Mouse (Mus musculus) hindbrain, embryonic 10.5 days (tissue): ENCODE results near the gene Pgbd5. TPM values are rescaled to one million over a fixed set of nuclear protein-coding genes. Genes with fewer than 3 reads are reported as not detected.

Experiments used
- DNase-seq: peaks from one replicate; pipeline ENCODE4 v3.0.0-alpha.2; 2017; ENCODE audit warnings: low spot score
- H3K27ac ChIP-seq: fragments of 300-500 bp; sonication (generic); 2 replicates; pipeline ENCODE4 v1.5.1; 2016; ENCODE audit warnings: mild to moderate bottlenecking, moderate library complexity
- H3K27me3 ChIP-seq: fragments of 300-500 bp; sonication (generic); 2 replicates; pipeline ENCODE4 v1.6.1; 2016; ENCODE audit warnings: mild to moderate bottlenecking; ENCODE audit not compliant: poor library complexity, insufficient read depth, severe bottlenecking
- H3K36me3 ChIP-seq: fragments of 300-500 bp; sonication (generic); 2 replicates; pipeline ENCODE4 v1.6.1; 2016; ENCODE audit warnings: mild to moderate bottlenecking, moderate library complexity
- H3K4me1 ChIP-seq: fragments of 300-500 bp; sonication (generic); replicated peaks from 2 replicates; pipeline ENCODE4 v1.6.1; 2016; ENCODE audit warnings: mild to moderate bottlenecking
- H3K4me3 ChIP-seq: fragments of 300-500 bp; sonication (generic); 2 replicates; pipeline ENCODE4 v1.5.1; 2016; ENCODE audit warnings: mild to moderate bottlenecking, moderate library complexity
- H3K9me3 ChIP-seq: fragments of 300-500 bp; sonication (generic); 2 replicates; pipeline ENCODE4 v1.6.1; 2016; ENCODE audit warnings: mild to moderate bottlenecking, moderate library complexity
- WGBS: fragments of 180-500 bp; shearing (Covaris S2); methylation state at CpG from one replicate; pipeline ENCODE4 v1.1.7; 2016; 5-methylcytosine and 5-hydroxymethylcytosine counted together
- polyA plus RNA-seq: library from polyadenylated mRNA; unstranded; fragments of >200 nt; fragmentation: Nextera tagmentation; extraction: Ambion mirVana; gene quantifications from 2 replicates; pipeline ENCODE4 v1.2.1, GENCODE M21; 2016

Pgbd5 gene
- polyA plus RNA-seq, 1 experiment from 2014 or later = 2.7 TPM

DNA sequence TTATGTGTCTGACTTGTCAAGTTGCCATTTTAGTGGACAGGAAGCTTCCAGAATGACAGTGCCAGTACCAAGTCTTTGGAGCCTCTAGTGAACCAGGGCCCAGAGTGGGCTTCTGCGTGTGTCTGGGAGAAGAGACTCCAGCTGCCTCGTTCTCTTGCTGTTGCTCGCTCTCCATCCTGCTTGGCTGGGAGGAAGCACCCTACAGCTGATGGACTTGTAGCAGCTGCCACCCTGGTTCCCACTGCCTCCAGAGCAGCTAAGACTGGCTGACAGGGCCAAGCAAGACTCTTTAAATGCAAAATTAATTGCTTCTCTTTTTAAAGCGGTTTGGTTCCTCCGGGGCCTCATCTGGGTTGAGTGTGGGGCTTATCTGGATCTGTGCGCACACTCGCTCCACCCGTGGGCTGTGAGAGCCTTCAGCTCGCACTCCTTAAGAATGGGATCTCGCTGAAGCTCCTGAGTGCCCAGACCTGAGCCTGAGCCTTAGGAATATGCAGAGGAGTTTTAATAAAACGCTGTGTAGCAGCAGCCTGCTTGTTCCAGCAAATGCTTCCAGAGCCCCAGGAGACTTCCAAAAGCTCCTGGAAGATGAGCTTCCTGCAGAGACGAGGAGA lies 118.1 kb downstream of the Pgbd5 start:
- H3K27me3 ChIP-seq = no peaks in the 10 kb centered on the region
- H3K4me3 ChIP-seq = no peak overlapping the region
- H3K36me3 ChIP-seq = peaks cover 46% of the 10 kb centered on the region
- DNase-seq = no peak
- H3K9me3 ChIP-seq = no peaks in the 10 kb centered on the region
- peaks cover 40% of the 10 kb centered on the region for H3K4me1 ChIP-seq
- 74% methylated on average over 12 of the region's 12 CpGs for WGBS
- 0 out of 2 replicates have a peak overlapping the region, but pooled peaks have one; percentile 13 for H3K27ac ChIP-seq

- no peak overlapping the region for H3K27ac ChIP-seq
- no peak overlapping the region for H3K4me3 ChIP-seq
- peaks cover 26% of the 10 kb centered on the region for H3K36me3 ChIP-seq
- no peaks in the 10 kb centered on the region for H3K9me3 ChIP-seq
- H3K27me3 ChIP-seq = no peaks in the 10 kb centered on the region
- no peak for DNase-seq
- 90% methylated on average over 4 of the region's 4 CpGs for WGBS
- peaks cover 60% of the 10 kb centered on the region for H3K4me1 ChIP-seq
Measured at GRCm38 (mm10) chr8:124319316-124319652, 120.2 kb downstream of the Pgbd5 start.

Other genes with a start within 250 kb of the Pgbd5 start
- 42.2 and 56.0 TPM in 2 replicates for gene Galnt2, start 208.3 kb downstream of the Pgbd5 start, polyA plus RNA-seq
- gene Cog2, start 81.1 kb upstream of the Pgbd5 start, polyA plus RNA-seq = 41.1 and 43.3 TPM in 2 replicates
- gene Agt, start 130.0 kb upstream of the Pgbd5 start, polyA plus RNA-seq = not detected in 2 replicates
- gene Capn9, start 136.5 kb upstream of the Pgbd5 start, polyA plus RNA-seq = not detected in 2 replicates
- gene 2310022B05Rik, start 223.7 kb upstream of the Pgbd5 start, polyA plus RNA-seq = 20.1 and 22.2 TPM in 2 replicates